ENCODE assay signal across 12 mouse cellular contexts in genomic region chr11:85392864-85393220, GRCm38 (mm10). TPM values are rescaled to one million over a fixed set of nuclear protein-coding genes. Genes with fewer than 3 reads are reported as not detected.
DNase-seq lines count a peak whose midpoint lies in the region; ATAC-seq lines count a peak whose summit lies in the region.
"Had no signal": no experiment of that assay in that cellular context is flagged by ENCODE, and none has a peak within 500 bp of the region (broad histone marks: within the 10 kb centered on the region; RNA-seq: fewer than 3 reads in every experiment).

No protein-coding gene starts in this region.

- H3K4me3 ChIP-seq in heart, embryonic 10.5 days, result no peak overlapping the region
- no peak overlapping the region for H3K4me3 ChIP-seq in heart, embryonic 12.5 days
- H3K4me3 ChIP-seq: erythroblast, embryonic 14.5 days; hindbrain, embryonic 15.5 days had no signal

- H3K9me3 ChIP-seq in heart, embryonic 10.5 days, result no peaks in the 10 kb centered on the region
- H3K9me3 ChIP-seq in heart, embryonic 12.5 days (replicated peaks), result no peaks in the 10 kb centered on the region
- H3K9me3 ChIP-seq: hindbrain, embryonic 15.5 days had no signal

- 0 out of 2 replicates have a peak overlapping the region, but pooled peaks have one; percentile 9 for H3K9ac ChIP-seq in heart, embryonic 12.5 days
- H3K9ac ChIP-seq: hindbrain, embryonic 15.5 days had no signal

- 72% methylated on average over 9 of the region's 9 CpGs for WGBS in heart, embryonic 10.5 days
- WGBS in heart, embryonic 12.5 days, result 66% methylated on average over 9 of the region's 9 CpGs

- H3K36me3 ChIP-seq in heart, embryonic 10.5 days, result no peaks in the 10 kb centered on the region
- no peaks in the 10 kb centered on the region for H3K36me3 ChIP-seq in heart, embryonic 12.5 days
- H3K36me3 ChIP-seq: hindbrain, embryonic 15.5 days had no signal

- H3K4me2 ChIP-seq in heart, embryonic 12.5 days, result no peak overlapping the region
- H3K4me2 ChIP-seq: hindbrain, embryonic 15.5 days had no signal

- no peaks in the 10 kb centered on the region for H3K27me3 ChIP-seq in heart, embryonic 10.5 days (ENCODE audit: insufficient read depth, poor library complexity, severe bottlenecking)
- H3K27me3 ChIP-seq in heart, embryonic 12.5 days (replicated peaks), result no peaks in the 10 kb centered on the region
- H3K27me3 ChIP-seq: CH12.LX; hindbrain, embryonic 15.5 days had no signal

- no peak for DNase-seq in heart, embryonic 10.5 days (ENCODE audit: low spot score)
- no peak for DNase-seq in heart, postnatal 4 days
- peak; percentile 9 for DNase-seq in WW6 (ENCODE audit: low read depth, low spot score)
- DNase-seq in lung, postnatal 14 days, result peak; percentile 21
- no peak for DNase-seq in gastrocnemius, adult 18-20 months (ENCODE audit: low spot score)
- DNase-seq in adrenal gland, adult (ENCODE audit: inconsistent age in 2 of 2, low spot score in 1 of 2), result no peak
- no peak for DNase-seq in urinary bladder, postnatal 4 days (ENCODE audit: low spot score in 2 of 2)
- DNase-seq: adrenal gland, postnatal 10 days had no signal

- peaks cover 2% of the 10 kb centered on the region; the same call in 1 of the 2 replicates for H3K4me1 ChIP-seq in heart, embryonic 10.5 days
- H3K4me1 ChIP-seq in heart, embryonic 12.5 days (replicated peaks), result no peaks in the 10 kb centered on the region

- H3K27ac ChIP-seq in heart, embryonic 10.5 days, result 0 out of 2 replicates have a peak overlapping the region, but pooled peaks have one; percentile 11
- no peak overlapping the region for H3K27ac ChIP-seq in heart, embryonic 12.5 days (ENCODE audit: poor library complexity, severe bottlenecking)
- H3K27ac ChIP-seq: hindbrain, embryonic 15.5 days had no signal

- ATAC-seq in heart, embryonic 12.5 days (ENCODE audit: insufficient number of reproducible peaks, low FRiP score), result no peak

RNA-seq across cellular contexts. Expression of gene Bcas3, which starts 39.9 kb away (rescaled TPM):
- polyA plus RNA-seq in heart, embryonic 10.5 days (2016; fragmentation: Nextera tagmentation; extraction: Ambion mirVana), result 20.1 and 22.4 TPM in 2 replicates
- 10 to 100 TPM; 24.4 to 24.7 TPM for total RNA-seq in heart, postnatal 4 days (2021)
- polyA plus RNA-seq in heart, embryonic 12.5 days (2016; fragmentation: Nextera tagmentation; extraction: Ambion mirVana), result 16.1 and 20.6 TPM in 2 replicates
- total RNA-seq in gastrocnemius, adult 18-20 months (2021), result 10 to 100 TPM; 40.7 to 47.3 TPM

Comparison
In these comparisons a context has a peak if more than half of its experiments do, and no peak if none do; other contexts are left out.
1. DNase-seq: peak in WW6 (single experiment) and lung, postnatal 14 days (single experiment); none in heart, embryonic 10.5 days (single experiment), heart, postnatal 4 days (single experiment), gastrocnemius, adult 18-20 months (single experiment), adrenal gland, adult (0 of 2) and urinary bladder, postnatal 4 days (0 of 2).